Mouse (Mus musculus) CH12.LX (cell line): ENCODE measurements at regions not wholly inside any gene's neighbourhood (a gene's known extent, or its start where the extent isn't known, plus 50 kb on each side); places are given as distances from the start of the nearest gene placed in this dataset.

Experiments used
- CHD1 ChIP-seq: IDR thresholded peaks from 2 replicates; pipeline ENCODE4 v1.6.1; 2012; ENCODE audit warnings: low read depth, low read length, improper control_type of control experiment, inconsistent platforms
- CTCF ChIP-seq, 2 experiments: IDR thresholded peaks in 1 of 2; conservative IDR thresholded peaks in 1 of 2; 2 replicates each; pipeline ENCODE4 v1.5.1; 2011 to 2012; ENCODE audit warnings: low read depth in 2 of 2, low read length in 2 of 2, improper control_type of control experiment in 1 of 2, inconsistent platforms in 1 of 2, mild to moderate bottlenecking in 1 of 2, moderate library complexity in 1 of 2
- ETS1 ChIP-seq: conservative IDR thresholded peaks from 2 replicates; pipeline ENCODE4 v1.6.1; 2012; ENCODE audit warnings: low read depth, mild to moderate bottlenecking, inconsistent platforms, low read length, improper control_type of control experiment, moderate library complexity
- MAFK ChIP-seq: IDR thresholded peaks from 2 replicates; pipeline ENCODE4 v1.6.1; 2011; ENCODE audit warnings: low read length, improper control_type of control experiment; ENCODE audit not compliant: insufficient replicate concordance
- POLR2A ChIP-seq: IDR thresholded peaks from 2 replicates; pipeline ENCODE4 v1.6.1; 2011; ENCODE audit warnings: low read depth, mild to moderate bottlenecking, improper control_type of control experiment, low read length

DNA sequence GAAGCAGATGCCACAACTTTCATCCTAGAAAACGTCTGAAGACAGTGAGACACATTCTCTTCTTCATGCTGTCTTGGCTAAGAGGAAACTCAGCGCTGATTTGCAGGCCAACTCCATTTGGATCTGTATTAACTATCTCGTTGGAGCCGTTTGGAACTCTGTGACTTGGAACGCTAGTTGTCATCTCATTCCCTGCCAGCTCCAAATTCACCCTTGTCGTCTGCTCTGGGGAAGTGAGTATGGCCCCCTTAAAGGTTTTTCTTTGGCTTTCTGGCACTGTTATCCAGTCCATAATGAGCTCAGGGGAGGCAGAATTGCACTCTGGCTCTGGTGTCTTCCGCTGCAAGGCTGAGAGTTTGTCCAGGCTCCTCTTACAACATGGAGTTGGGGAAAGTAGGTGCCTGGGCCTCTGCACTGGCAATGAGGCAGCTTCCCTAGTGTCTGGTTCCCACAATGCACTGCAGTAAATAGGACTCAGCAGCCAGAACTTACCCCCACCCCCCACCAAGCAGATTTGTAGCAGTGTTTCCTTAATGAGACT lies 63.1 kb downstream of the Kctd12 start:
- no peak for TF ChIP-seq CTCF (conservative IDR thresholded peaks at IDR 0.05 in 1 of 2, IDR thresholded peaks at IDR 0.05 in 1 of 2; ENCODE audit: low read depth in 2 of 2, low read length in 2 of 2)
- TF ChIP-seq CHD1, result no peak
- TF ChIP-seq POLR2A, result no peak
- TF ChIP-seq MAFK, result no peak
- no peak for TF ChIP-seq ETS1
